Mouse (Mus musculus): Measurements from ENCODE around the gene Ffar2. TPM values are rescaled to one million over a fixed set of nuclear protein-coding genes. Genes with fewer than 3 reads are reported as not detected.
"Not testable (repeated sequence)": the region's sequence is repeated elsewhere in the genome, so short reads cannot be mapped to it uniquely, and the experiment has no call there.

The Ffar2 gene
- total and polyA plus RNA-seq, 2 experiments from 2014 or later = 0.05 TPM; not detected in 1

DNA sequence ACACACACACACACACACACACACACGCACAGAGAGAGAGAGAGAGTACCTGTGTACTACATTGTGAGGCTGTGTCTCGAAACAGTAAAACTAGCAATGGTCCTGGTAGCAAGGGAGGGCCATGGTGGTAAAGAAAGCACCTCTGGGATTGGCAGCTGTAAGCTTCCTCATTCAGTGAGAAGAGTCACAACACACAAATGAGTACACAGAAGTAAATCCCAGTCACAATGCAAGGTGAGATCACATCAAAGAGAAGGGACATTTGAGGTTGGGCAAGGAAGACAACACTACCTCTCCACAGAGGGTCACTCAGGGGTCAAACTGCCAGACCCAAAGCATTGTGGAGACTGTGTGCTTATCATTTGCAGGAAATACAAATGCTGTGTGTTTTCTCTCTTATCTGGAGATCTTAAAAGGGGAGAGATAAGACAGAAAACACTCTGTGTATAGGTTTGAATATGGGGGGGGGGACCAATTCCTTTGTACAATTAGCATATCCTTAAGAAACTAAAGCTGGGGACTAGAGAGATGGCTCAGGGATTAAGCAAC is 23.0 kb upstream of the Ffar2 start:
- H3K27ac ChIP-seq (ENCODE audit: low read depth) = no peak overlapping the region
- no peaks in the 10 kb centered on the region for H3K4me1 ChIP-seq (ENCODE audit: control insufficient read depth, insufficient read depth)
- ATAC-seq (ENCODE audit: insufficient read depth, low read depth) (no peak), DNase-seq (ENCODE audit: low spot score) (no peak)
- no peaks in the 10 kb centered on the region for H3K36me3 ChIP-seq (replicated peaks; ENCODE audit: control insufficient read depth, insufficient read depth, low read length)
- H3K9me3 ChIP-seq (replicated peaks; ENCODE audit: control insufficient read depth, low read length) = no peaks in the 10 kb centered on the region
- whole genome bisulfite sequencing = 59% methylated on average over 2 of the region's 2 CpGs
- H3K4me3 ChIP-seq (ENCODE audit: low read depth, low read length) = no peak overlapping the region
- no peak overlapping the region for H3K9ac ChIP-seq (replicated peaks; ENCODE audit: low read depth, low read length)
- no peaks in the 10 kb centered on the region for H3K27me3 ChIP-seq (ENCODE audit: control insufficient read depth, insufficient read depth, low read length)
- H3K4me2 ChIP-seq (ENCODE audit: low read depth, low read length) = no peak overlapping the region
- no peak for TF ChIP-seq EP300 (IDR thresholded peaks at IDR 0.05; ENCODE audit: low read depth)
- no peak for TF ChIP-seq CTCF (IDR thresholded peaks at IDR 0.05; ENCODE audit: low read depth)

DNA sequence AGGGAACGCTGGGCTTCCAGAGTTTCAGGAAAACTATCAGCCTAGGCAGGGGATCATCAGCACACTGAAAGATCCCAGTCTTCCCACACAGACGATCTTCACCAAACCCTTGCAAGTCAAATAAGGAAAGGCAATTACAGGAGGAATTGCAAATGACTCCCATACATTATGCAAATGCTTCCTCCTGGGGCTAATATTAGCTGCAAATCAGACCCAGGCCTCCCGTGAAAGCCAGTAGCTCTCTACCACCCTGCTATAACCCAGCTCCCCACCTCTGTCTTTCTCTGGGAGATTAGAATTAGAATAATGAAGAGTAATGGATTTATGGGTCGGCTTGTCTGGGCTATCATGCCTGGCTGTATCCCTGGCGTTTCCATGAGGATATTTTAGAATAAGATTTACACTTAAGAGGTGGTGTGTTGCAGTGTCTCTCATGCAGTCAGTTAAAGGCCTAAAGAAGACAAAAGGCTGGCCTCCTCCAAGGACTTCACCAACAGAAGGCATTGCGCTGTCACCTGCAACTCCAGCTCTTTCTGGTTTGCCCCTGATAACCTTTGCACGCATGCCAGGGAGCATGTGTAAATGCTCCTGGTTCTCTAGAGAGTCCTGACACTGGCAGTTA is 21.2 kb upstream of the Ffar2 start:
- H3K4me1 ChIP-seq (ENCODE audit: control insufficient read depth, insufficient read depth) = peaks cover 9% of the 10 kb centered on the region
- ATAC-seq (ENCODE audit: insufficient read depth, low read depth) (no peak), DNase-seq (ENCODE audit: low spot score) (no peak)
- WGBS = 42% methylated on average over 7 of the region's 7 CpGs
- no peak overlapping the region for H3K4me3 ChIP-seq (ENCODE audit: low read depth, low read length)
- H3K36me3 ChIP-seq (replicated peaks; ENCODE audit: control insufficient read depth, insufficient read depth, low read length) = no peaks in the 10 kb centered on the region
- no peaks in the 10 kb centered on the region for H3K9me3 ChIP-seq (replicated peaks; ENCODE audit: control insufficient read depth, low read length)
- no peaks in the 10 kb centered on the region for H3K27me3 ChIP-seq (ENCODE audit: control insufficient read depth, insufficient read depth, low read length)
- no peak overlapping the region for H3K27ac ChIP-seq (ENCODE audit: low read depth)
- no peak overlapping the region for H3K9ac ChIP-seq (replicated peaks; ENCODE audit: low read depth, low read length)
- no peak overlapping the region for H3K4me2 ChIP-seq (ENCODE audit: low read depth, low read length)
- TF ChIP-seq CTCF (IDR thresholded peaks at IDR 0.05; ENCODE audit: low read depth) (no peak), EP300 (IDR thresholded peaks at IDR 0.05; ENCODE audit: low read depth) (no peak)

DNA sequence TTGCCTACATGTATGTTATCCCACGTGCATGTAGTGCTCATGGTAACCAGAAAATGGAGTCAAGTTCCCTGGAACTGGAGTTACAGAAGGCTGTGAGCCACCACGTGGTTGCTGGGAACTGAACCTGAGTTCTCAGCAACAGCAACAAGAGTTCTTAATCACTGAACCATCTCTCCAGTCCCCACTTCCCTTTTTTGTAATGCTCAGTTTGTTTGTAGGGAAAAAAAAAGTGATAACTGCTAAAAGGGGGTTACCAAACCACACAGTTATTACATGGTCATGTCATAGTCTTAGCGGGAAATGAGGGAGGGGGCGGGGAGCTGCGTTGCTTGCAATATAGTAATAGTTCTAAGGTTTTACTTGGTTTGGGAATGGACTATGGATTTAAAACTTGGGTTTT is 18.5 kb upstream of the Ffar2 start:
- 77% methylated on average over 5 of the region's 5 CpGs for WGBS
- no peak for ATAC-seq (ENCODE audit: insufficient read depth, low read depth)
- Histone ChIP-seq H3K36me3 (replicated peaks; ENCODE audit: control insufficient read depth, insufficient read depth, low read length) (no peaks in the 10 kb centered on the region), H3K27me3 (ENCODE audit: control insufficient read depth, insufficient read depth, low read length) (no peaks in the 10 kb centered on the region), H3K9me3 (replicated peaks; ENCODE audit: control insufficient read depth, low read length) (no peaks in the 10 kb centered on the region), H3K27ac (ENCODE audit: low read depth) (no peak overlapping the region), H3K4me1 (ENCODE audit: control insufficient read depth, insufficient read depth) (peaks cover 10% of the 10 kb centered on the region), H3K4me3 (ENCODE audit: low read depth, low read length) (no peak overlapping the region), H3K9ac (replicated peaks; ENCODE audit: low read depth, low read length) (no peak overlapping the region), H3K4me2 (ENCODE audit: low read depth, low read length) (no peak overlapping the region)
- no peak for DNase-seq (ENCODE audit: low spot score)
- TF ChIP-seq CTCF (IDR thresholded peaks at IDR 0.05; ENCODE audit: low read depth) (no peak), EP300 (IDR thresholded peaks at IDR 0.05; ENCODE audit: low read depth) (no peak)

DNA sequence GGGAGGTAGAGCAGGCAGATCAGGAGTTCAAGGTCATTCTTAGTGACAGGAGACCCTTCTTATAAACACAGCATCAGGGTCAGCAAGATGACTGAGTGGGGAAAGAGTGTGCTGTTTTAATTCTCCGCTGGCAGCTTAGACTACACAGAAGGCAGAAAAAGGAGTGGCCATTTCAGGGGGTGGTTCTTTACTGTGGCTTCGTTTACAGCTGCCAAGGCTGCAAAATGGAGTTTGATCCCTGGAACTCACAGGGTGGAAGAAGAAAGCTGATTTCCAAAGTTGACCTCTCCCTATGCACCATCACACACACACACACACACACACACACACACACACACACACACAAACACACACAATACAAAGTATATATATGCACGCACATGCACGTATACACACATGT is 17.8 kb upstream of the Ffar2 start:
- H3K27me3 ChIP-seq (ENCODE audit: control insufficient read depth, insufficient read depth, low read length) = no peaks in the 10 kb centered on the region
- H3K9ac ChIP-seq (replicated peaks; ENCODE audit: low read depth, low read length) = no peak overlapping the region
- no peak for DNase-seq (ENCODE audit: low spot score)
- H3K36me3 ChIP-seq (replicated peaks; ENCODE audit: control insufficient read depth, insufficient read depth, low read length) = no peaks in the 10 kb centered on the region
- no peak overlapping the region for H3K4me2 ChIP-seq (ENCODE audit: low read depth, low read length)
- H3K9me3 ChIP-seq (replicated peaks; ENCODE audit: control insufficient read depth, low read length) = no peaks in the 10 kb centered on the region
- ATAC-seq (ENCODE audit: insufficient read depth, low read depth) = no peak
- no peak overlapping the region for H3K4me3 ChIP-seq (ENCODE audit: low read depth, low read length)
- H3K27ac ChIP-seq (ENCODE audit: low read depth) = no peak overlapping the region
- 77% methylated on average over 4 of the region's 4 CpGs for WGBS
- TF ChIP-seq EP300 (IDR thresholded peaks at IDR 0.05; ENCODE audit: low read depth) (no peak), CTCF (IDR thresholded peaks at IDR 0.05; ENCODE audit: low read depth) (no peak)
- H3K4me1 ChIP-seq (ENCODE audit: control insufficient read depth, insufficient read depth) = peaks cover 10% of the 10 kb centered on the region

DNA sequence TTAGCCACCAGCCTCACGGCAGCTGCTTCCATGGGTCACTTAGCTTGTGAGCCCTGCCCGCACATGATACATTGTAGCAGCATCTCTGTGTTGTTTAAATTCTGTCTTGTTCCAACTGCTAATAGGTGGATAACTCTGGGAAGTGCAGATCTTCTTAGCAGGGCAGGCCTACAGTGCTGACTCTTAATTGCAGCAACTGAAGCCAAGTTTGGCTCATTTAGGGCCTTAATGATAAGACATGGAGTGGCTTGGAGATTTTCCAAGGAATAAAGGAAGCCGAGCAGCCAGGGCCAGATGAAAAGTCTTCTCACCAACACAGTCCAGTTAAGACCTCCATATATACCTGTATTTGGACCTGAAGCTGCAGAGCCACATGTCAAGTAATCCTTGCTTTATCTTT is 16.7 kb upstream of the Ffar2 start:
- Histone ChIP-seq H3K36me3 (replicated peaks; ENCODE audit: control insufficient read depth, insufficient read depth, low read length) (no peaks in the 10 kb centered on the region), H3K4me1 (ENCODE audit: control insufficient read depth, insufficient read depth) (peaks cover 10% of the 10 kb centered on the region), H3K27me3 (ENCODE audit: control insufficient read depth, insufficient read depth, low read length) (no peaks in the 10 kb centered on the region), H3K9ac (replicated peaks; ENCODE audit: low read depth, low read length) (no peak overlapping the region), H3K4me3 (ENCODE audit: low read depth, low read length) (no peak overlapping the region), H3K27ac (ENCODE audit: low read depth) (no peak overlapping the region), H3K9me3 (replicated peaks; ENCODE audit: control insufficient read depth, low read length) (no peaks in the 10 kb centered on the region), H3K4me2 (ENCODE audit: low read depth, low read length) (no peak overlapping the region)
- ATAC-seq (ENCODE audit: insufficient read depth, low read depth) (no peak), DNase-seq (ENCODE audit: low spot score) (no peak)
- 46% methylated on average over 3 of the region's 3 CpGs for WGBS
- TF ChIP-seq CTCF (IDR thresholded peaks at IDR 0.05; ENCODE audit: low read depth) (no peak), EP300 (IDR thresholded peaks at IDR 0.05; ENCODE audit: low read depth) (no peak)

DNA sequence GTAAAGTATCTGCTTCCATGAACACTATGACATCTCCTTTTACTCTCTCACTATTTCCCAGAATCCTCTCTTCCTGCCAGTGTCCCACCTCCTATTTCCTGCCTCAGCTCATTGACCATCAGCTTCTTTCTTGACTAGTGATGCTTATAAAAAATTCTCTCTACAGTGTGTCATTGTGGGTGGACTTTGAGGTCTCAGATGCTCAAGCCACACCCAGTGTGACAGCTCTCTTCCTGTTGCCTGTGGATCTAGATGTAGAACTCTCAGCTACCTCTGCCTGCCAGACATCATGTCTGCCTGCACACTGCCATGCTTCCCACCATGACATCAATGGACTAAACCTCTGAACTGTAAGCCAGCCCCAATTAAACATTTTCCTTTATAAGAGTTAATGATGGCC is 13.7 kb upstream of the Ffar2 start:
- ATAC-seq (ENCODE audit: insufficient read depth, low read depth) (no peak), DNase-seq (ENCODE audit: low spot score) (no peak)
- H3K27me3 ChIP-seq (ENCODE audit: control insufficient read depth, insufficient read depth, low read length) = no peaks in the 10 kb centered on the region

DNA sequence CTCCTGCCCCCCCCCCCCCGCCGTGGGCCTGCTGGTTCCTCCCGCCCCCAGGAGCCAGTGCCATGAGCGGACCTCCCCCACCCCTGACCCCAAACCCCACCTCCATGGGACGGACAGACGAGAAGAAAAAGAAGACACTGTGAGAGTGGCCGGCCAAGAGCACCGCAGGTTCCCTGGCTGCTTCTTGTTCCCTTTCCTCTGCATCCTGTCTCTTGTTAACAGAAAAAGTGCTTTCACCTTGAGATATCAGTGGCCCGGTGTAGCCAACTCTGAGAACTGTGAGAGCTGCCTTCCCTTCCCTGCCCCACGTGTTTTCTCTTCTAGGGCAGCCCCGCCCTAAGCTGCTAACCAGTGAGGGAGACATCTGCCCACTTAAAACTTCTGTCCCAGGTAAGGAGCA is 9.1 kb upstream of the Ffar2 start:
- 17% methylated on average over 7 of the region's 11 CpGs for WGBS
- not testable (repeated sequence) for H3K9ac ChIP-seq (replicated peaks; ENCODE audit: low read depth, low read length); H3K4me2 ChIP-seq (ENCODE audit: low read depth, low read length)

More for the DNA sequence above, 13.7 kb upstream of the Ffar2 start:
- Histone ChIP-seq H3K4me2 (ENCODE audit: low read depth, low read length) (no peak overlapping the region), H3K4me1 (ENCODE audit: control insufficient read depth, insufficient read depth) (peaks cover 10% of the 10 kb centered on the region), H3K4me3 (ENCODE audit: low read depth, low read length) (no peak overlapping the region), H3K36me3 (replicated peaks; ENCODE audit: control insufficient read depth, insufficient read depth, low read length) (no peaks in the 10 kb centered on the region), H3K9me3 (replicated peaks; ENCODE audit: control insufficient read depth, low read length) (no peaks in the 10 kb centered on the region), H3K9ac (replicated peaks; ENCODE audit: low read depth, low read length) (no peak overlapping the region), H3K27ac (ENCODE audit: low read depth) (no peak overlapping the region)
- TF ChIP-seq CTCF (IDR thresholded peaks at IDR 0.05; ENCODE audit: low read depth) = no peak
- no peak for TF ChIP-seq EP300 (IDR thresholded peaks at IDR 0.05; ENCODE audit: low read depth)

More for the DNA sequence above, 9.1 kb upstream of the Ffar2 start:
- not testable (repeated sequence) for H3K36me3 ChIP-seq (replicated peaks; ENCODE audit: control insufficient read depth, insufficient read depth, low read length); DNase-seq (ENCODE audit: low spot score); H3K27ac ChIP-seq (ENCODE audit: low read depth); H3K4me1 ChIP-seq (ENCODE audit: control insufficient read depth, insufficient read depth); H3K4me3 ChIP-seq (ENCODE audit: low read depth, low read length); ATAC-seq (ENCODE audit: insufficient read depth, low read depth); H3K27me3 ChIP-seq (ENCODE audit: control insufficient read depth, insufficient read depth, low read length); H3K9me3 ChIP-seq (replicated peaks; ENCODE audit: control insufficient read depth, low read length)

All from heart, postnatal 0 days (tissue).